Mouse (Mus musculus): ENCODE data around the gene Trappc2l.
A peak's percentile ranks its signal among the peaks of the same experiment; 100 is the strongest.
"Not testable (repeated sequence)": the region's sequence is repeated elsewhere in the genome, so short reads cannot be mapped to it uniquely, and the experiment has no call there.

The Trappc2l gene

DNA sequence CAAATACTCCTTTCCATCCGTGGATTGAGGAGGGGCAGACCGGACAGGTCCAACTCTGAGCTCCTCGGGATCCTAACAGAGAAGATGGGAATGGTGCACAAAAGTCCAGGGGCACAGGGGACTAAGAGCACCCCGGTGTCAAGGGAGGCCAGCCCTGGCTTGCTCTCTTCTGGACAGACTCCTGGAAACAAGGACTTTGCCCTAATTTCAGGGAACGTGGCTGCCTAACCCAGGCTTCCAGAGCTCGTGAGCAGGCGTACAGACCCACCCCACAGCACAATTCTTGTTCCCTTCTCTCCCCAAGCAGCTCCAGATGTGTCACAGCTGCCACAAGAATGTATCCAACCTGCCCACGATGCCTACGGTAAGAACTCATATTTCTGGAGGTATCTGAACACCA lies 14.4 kb downstream of the Trappc2l start:
- no peak for DNase-seq (ENCODE audit: low spot score)

GRCm38 (mm10) chr8:122626896-122627295 lies 15.5 kb downstream of the Trappc2l start:
- no peak for DNase-seq (ENCODE audit: low spot score)

GRCm38 (mm10) chr8:122629388-122629787 lies 17.9 kb downstream of the Trappc2l start:
- no peak for DNase-seq (ENCODE audit: low spot score)

GRCm38 (mm10) chr8:122630696-122631095 lies 19.3 kb downstream of the Trappc2l start:
- no peak for DNase-seq (ENCODE audit: low spot score)

DNA sequence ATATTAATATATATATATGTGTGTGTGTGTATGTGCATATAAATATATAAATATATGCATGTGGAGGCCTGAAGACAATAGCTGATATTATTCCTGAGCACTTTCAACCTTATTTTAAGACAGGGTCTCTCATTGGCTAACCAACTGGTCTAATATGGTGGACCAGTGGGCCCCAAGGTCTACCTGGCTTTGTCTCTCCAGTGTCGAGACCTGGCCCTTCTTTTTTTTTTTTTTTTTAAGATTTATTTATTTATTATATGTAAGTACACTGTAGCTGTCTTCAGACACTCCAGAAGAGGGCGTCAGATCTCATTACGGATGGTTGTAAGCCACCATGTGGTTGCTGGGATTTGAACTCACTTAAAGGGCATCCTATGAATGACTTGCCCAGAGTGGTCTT lies 20.7 kb downstream of the Trappc2l start:
- not testable (repeated sequence) for DNase-seq (ENCODE audit: low spot score)

DNA sequence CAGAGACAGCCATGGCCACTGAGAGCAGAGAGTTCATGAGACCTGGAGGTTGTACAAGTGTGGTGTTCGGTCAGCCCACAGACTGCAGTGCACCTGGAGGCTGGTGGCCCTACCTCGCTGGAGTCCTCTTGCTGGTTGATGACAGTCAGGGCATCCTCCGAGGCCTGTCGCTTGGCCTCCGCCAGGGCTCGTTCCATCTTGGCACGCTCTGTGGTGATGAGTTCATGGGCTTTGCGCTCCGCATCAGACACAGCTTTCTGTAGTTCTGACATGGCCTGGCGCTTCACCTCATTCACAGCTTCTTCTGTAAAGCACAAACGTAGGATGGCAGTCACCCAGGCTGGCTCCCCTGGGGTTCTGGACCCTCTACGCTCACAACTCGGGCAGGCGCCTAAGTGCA lies 21.8 kb downstream of the Trappc2l start:
- DNase-seq (ENCODE audit: low spot score), result no peak

- DNase-seq (ENCODE audit: low spot score), result no peak
Measured at GRCm38 (mm10) chr8:122635878-122636802, 24.7 kb downstream of the Trappc2l start.

- no peak for DNase-seq (ENCODE audit: low spot score)
Measured at GRCm38 (mm10) chr8:122636803-122637175, 25.3 kb downstream of the Trappc2l start.

DNA sequence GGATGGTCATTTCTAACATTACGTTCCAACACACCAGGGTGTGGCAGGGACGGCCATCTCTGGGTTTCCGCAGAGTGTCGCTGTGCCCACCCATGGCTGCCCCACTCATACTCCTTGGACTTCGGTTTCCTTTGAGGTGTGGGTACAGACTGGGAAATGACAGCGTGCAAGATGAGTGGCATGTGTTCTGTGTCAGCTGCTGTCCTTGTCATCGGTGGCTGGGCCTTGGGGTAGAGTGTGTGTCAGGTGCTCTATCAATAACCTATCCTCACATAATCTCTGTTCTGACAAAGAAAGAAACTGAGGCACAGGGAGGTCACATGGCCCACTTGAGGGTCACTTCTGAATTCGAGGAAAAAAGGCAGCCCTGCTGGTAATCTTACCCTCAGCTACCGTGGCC lies 25.8 kb downstream of the Trappc2l start:
- no peak for DNase-seq (ENCODE audit: low spot score)

GRCm38 (mm10) chr8:122638601-122639000 lies 27.2 kb downstream of the Trappc2l start:
- peak; percentile 26 for DNase-seq (ENCODE audit: low spot score)

DNA sequence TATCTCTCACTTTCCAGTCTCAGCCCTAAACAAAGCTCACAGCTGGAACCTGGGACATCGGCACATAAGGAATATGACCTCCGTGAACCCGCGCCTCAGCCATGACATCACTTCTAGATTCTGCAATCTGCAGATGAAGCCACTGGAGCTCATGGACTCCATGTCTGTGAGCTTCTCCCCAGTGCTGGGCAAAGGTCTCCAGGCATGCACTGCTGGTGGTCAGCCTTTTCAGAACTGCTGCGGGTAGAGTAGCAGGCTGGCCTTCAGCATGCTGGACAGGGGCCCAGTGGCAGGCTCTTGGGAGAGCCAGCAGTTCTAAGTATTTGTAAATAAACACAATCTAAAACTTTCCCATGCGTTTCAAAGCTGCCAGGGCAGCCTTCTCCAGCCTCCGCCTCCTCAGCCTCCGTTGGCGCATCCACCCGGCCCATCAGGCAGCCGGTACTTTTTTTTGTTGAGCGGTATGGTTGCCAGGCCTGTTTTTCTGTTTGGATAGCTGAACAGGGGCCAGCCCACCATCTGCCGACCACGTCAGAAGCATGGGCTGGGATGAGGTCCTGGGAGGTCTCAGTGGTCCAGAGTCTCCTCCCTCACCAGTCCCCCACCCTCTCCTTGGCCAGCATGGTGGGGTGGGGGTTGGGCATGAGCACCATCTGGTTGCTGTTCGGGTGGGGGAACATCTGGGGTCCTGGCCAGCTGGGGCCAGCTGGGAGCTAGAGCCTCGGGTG lies 28.2 kb downstream of the Trappc2l start:
- DNase-seq (ENCODE audit: low spot score), result peak; percentile 53

GRCm38 (mm10) chr8:122640825-122641224 lies 29.4 kb downstream of the Trappc2l start:
- DNase-seq (ENCODE audit: low spot score), result no peak

GRCm38 (mm10) chr8:122641406-122641805 lies 30.0 kb downstream of the Trappc2l start:
- DNase-seq (ENCODE audit: low spot score), result no peak

DNA sequence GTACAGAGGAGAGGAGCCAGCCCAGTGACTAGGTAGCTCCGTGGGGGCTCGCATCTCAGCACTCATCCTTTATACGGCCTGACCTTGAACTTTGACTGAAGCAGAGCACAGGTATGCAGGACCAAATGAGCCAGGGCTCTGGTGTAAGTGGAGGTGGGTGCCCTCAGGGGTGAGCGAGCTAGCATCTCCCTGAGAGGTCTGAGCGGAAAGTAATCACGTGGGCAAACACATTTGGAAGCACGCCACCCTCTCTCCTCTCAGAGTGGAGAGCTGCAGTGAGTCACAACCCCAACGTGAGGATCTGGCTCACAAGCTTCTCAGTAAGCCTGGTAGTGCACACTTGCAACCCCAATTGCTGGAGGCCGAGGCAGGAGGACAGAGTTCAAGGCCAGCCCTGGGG lies 30.6 kb downstream of the Trappc2l start:
- DNase-seq (ENCODE audit: low spot score), result no peak

GRCm38 (mm10) chr8:122644175-122644954 lies 32.9 kb downstream of the Trappc2l start:
- no peak for DNase-seq (ENCODE audit: low spot score)

GRCm38 (mm10) chr8:122646337-122646736 lies 34.9 kb downstream of the Trappc2l start:
- no peak for DNase-seq (ENCODE audit: low spot score)

GRCm38 (mm10) chr8:122648192-122648970 lies 36.9 kb downstream of the Trappc2l start:
- DNase-seq (ENCODE audit: low spot score), result no peak

DNA sequence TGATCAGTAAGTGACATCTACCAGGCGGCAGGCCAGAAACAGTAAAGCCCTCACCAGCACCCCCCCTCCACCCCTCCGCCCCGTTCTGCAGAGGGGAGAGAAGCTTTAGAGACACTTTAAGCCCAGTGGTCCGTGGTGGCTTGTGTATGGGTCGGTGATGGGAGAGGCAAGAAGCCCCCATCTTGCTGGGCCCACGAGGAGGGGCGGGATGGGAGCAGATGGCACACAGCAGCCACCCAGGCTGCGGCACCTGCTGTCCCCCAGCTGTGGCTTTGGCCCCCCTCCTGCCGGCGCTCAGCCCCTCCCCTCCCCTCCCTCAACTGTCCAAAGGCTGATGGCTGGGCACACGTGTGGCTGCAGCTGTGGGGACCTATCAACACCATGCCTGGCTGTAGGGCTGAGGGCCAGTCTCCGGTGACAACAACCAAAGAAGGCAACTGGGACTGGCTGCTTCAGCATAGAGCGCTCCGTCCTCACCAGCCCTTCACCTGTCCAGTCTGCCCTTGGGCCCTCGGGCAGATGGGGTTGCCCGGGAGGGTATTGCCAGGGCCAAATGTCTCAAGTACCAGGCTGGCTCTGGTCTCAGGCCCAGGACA lies 40.0 kb downstream of the Trappc2l start:
- DNase-seq (ENCODE audit: low spot score), result no peak

- DNase-seq (ENCODE audit: low spot score), result no peak
Measured at GRCm38 (mm10) chr8:122652643-122653042, 41.2 kb downstream of the Trappc2l start.

- DNase-seq (ENCODE audit: low spot score), result no peak
Measured at GRCm38 (mm10) chr8:122654768-122655167, 43.3 kb downstream of the Trappc2l start.

All from retina, embryonic 14.5 days (tissue).